Mouse (Mus musculus) lung, embryonic 16.5 days (tissue): ENCODE measurements around the gene Olfr1317. TPM values are rescaled to one million over a fixed set of nuclear protein-coding genes. Genes with fewer than 3 reads are reported as not detected.

Source experiments
- ATAC-seq: fragments of 200-750 bp; cut with Nextera tagmentation; 2 replicates; pipeline ENCODE4 v1.8.0; 2017; ENCODE audit warnings: low read depth, mild to moderate bottlenecking, moderate library complexity
- H3K27ac ChIP-seq: fragments of 300-500 bp; sonication (generic); 2 replicates; pipeline ENCODE4 v1.5.1; 2014; ENCODE audit warnings: mild to moderate bottlenecking, control low read depth, low read length
- H3K27me3 ChIP-seq: fragments of 300-500 bp; sonication (generic); 2 replicates; pipeline ENCODE4 v1.6.1; 2014; ENCODE audit warnings: low read depth, low read length, mixed read lengths; ENCODE audit not compliant: control insufficient read depth, insufficient read depth
- H3K36me3 ChIP-seq: fragments of 300-500 bp; sonication (generic); 2 replicates; pipeline ENCODE4 v1.6.1; 2014; ENCODE audit warnings: low read length; ENCODE audit not compliant: control insufficient read depth, insufficient read depth
- H3K4me1 ChIP-seq: fragments of 300-500 bp; sonication (generic); replicated peaks from 2 replicates; pipeline ENCODE4 v1.6.1; 2014; ENCODE audit warnings: low read length, mixed read lengths; ENCODE audit not compliant: control insufficient read depth, insufficient read depth
- H3K4me2 ChIP-seq: fragments of 300-500 bp; sonication (generic); 2 replicates; pipeline ENCODE4 v1.6.1; 2014; ENCODE audit warnings: low read depth, low read length, control low read depth
- H3K4me3 ChIP-seq: fragments of 300-500 bp; sonication (generic); 2 replicates; pipeline ENCODE4 v1.5.1; 2014; ENCODE audit warnings: mild to moderate bottlenecking, low read length, control low read depth
- H3K9ac ChIP-seq: fragments of 300-500 bp; sonication (generic); 2 replicates; pipeline ENCODE4 v1.6.1; 2014; ENCODE audit warnings: low read length, control low read depth
- H3K9me3 ChIP-seq: fragments of 300-500 bp; sonication (generic); 2 replicates; pipeline ENCODE4 v1.6.1; 2016; ENCODE audit warnings: low read length; ENCODE audit not compliant: control insufficient read depth
- WGBS: fragments of 180-500 bp; shearing (Covaris S2); extraction: QIAGEN DNeasy Blood & Tissue Kit; methylation state at CpG from one replicate; pipeline ENCODE4 v1.1.7; 2014; 5-methylcytosine and 5-hydroxymethylcytosine counted together
- polyA plus RNA-seq: library from polyadenylated mRNA; unstranded; fragments of >200 nt; fragmentation: Nextera tagmentation; extraction: Ambion mirVana; gene quantifications from 2 replicates; pipeline ENCODE4 v1.2.1, GENCODE M21; 2015

The Olfr1317 gene
- polyA plus RNA-seq = not detected in 2 replicates

- Histone ChIP-seq H3K4me2 (no peak within 1 kb of the TSS), H3K36me3 (no peaks in the 10 kb centered on the region), H3K4me3 (no peak within 1 kb of the TSS), H3K4me1 (no peaks in the 10 kb centered on the region), H3K9me3 (no peaks in the 10 kb centered on the region), H3K27me3 (no peaks in the 10 kb centered on the region), H3K9ac (no peak within 1 kb of the TSS), H3K27ac (no peak within 1 kb of the TSS)
- 54% methylated on average over 2 of the region's 2 CpGs for WGBS
- no peak for ATAC-seq
Observed at GRCm38 (mm10) chr2:112140029-112140428, at the start of gene Olfr1317. Olfr1317 (plus strand) TSS chr2:112140329.

DNA sequence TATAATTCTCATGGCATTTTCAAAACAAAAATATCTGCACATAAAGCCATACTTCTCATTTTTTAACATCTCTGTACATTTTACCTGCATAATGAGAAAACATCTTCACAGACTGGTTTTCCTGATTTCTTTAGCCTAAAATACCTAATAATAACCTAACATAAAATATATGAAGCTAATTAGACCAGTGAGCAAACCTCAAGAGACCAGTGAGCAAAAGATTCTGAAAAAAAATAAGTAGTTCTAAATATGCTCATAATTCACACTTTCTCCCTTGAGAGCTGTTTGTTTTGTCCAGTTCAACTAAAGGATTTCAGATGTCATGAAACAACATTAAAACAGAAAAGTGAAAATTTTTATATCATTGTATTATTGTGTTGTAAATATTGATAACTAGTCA, 43.4 kb upstream of the Olfr1317 start, which contains the start of gene Olfr1314:
Olfr1314 (minus strand) TSS at position 101 of the 400 bp plus-strand sequence.
- no peak within 1 kb of the TSS for H3K27ac ChIP-seq
- H3K36me3 ChIP-seq = no peaks in the 10 kb centered on the region
- H3K27me3 ChIP-seq = no peaks in the 10 kb centered on the region
- H3K4me1 ChIP-seq = no peaks in the 10 kb centered on the region
- H3K4me2 ChIP-seq = no peak within 1 kb of the TSS
- H3K4me3 ChIP-seq = no peak within 1 kb of the TSS
- no peak for ATAC-seq
- H3K9me3 ChIP-seq = no peaks in the 10 kb centered on the region
- no peak within 1 kb of the TSS for H3K9ac ChIP-seq

GRCm38 (mm10) chr2:112115340-112115739, 24.8 kb upstream of the Olfr1317 start, which contains the start of gene Olfr1315-ps1:
Olfr1315-ps1 (minus strand) TSS chr2:112115440.
- 66% methylated on average over 1 of the region's 1 CpGs for WGBS
- no peak for ATAC-seq
- H3K4me2 ChIP-seq = no peak within 1 kb of the TSS

GRCm38 (mm10) chr2:112134877-112135276, 5.3 kb upstream of the Olfr1317 start, which contains the start of gene Olfr1316:
Olfr1316 (minus strand) TSS chr2:112134977.
- no peak within 1 kb of the TSS for H3K9ac ChIP-seq
- ATAC-seq = no peak
- no peak within 1 kb of the TSS for H3K27ac ChIP-seq
- no peak within 1 kb of the TSS for H3K4me2 ChIP-seq
- H3K4me3 ChIP-seq = no peak within 1 kb of the TSS
- no peaks in the 10 kb centered on the region for H3K4me1 ChIP-seq
- WGBS = 81% methylated on average over 2 of the region's 2 CpGs
- H3K27me3 ChIP-seq = no peaks in the 10 kb centered on the region
- no peaks in the 10 kb centered on the region for H3K36me3 ChIP-seq
- no peaks in the 10 kb centered on the region for H3K9me3 ChIP-seq

More at GRCm38 (mm10) chr2:112115340-112115739, 24.8 kb upstream of the Olfr1317 start, which contains the start of gene Olfr1315-ps1:
- no peak within 1 kb of the TSS for H3K27ac ChIP-seq
- H3K9ac ChIP-seq = no peak within 1 kb of the TSS
- H3K4me1 ChIP-seq = no peaks in the 10 kb centered on the region
- no peaks in the 10 kb centered on the region for H3K36me3 ChIP-seq
- no peaks in the 10 kb centered on the region for H3K9me3 ChIP-seq
- H3K4me3 ChIP-seq = no peak within 1 kb of the TSS
- H3K27me3 ChIP-seq = no peaks in the 10 kb centered on the region

DNA sequence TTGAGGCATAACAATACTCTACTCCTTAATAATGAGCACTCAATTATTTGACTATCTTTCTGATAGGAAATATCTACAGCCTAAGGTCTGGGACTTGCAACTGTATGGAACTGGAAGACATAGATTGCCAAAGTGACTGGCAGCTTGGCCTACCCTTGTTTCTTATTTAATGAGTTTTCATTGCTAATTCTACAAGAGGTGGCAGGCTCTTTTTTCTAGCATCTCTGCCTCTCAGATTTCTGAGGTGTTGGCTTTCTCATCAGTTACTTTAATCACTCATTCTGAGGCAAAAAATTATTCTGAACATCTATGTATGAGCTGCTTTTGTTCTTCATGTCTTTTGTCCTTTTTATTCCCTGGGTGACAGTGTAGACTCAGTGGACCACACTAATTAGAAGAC, 13.8 kb downstream of the Olfr1317 start, which contains the start of gene Olfr1318:
Olfr1318 (plus strand) TSS at position 301 of the 400 bp plus-strand sequence.
- H3K4me1 ChIP-seq = no peaks in the 10 kb centered on the region
- no peaks in the 10 kb centered on the region for H3K27me3 ChIP-seq
- no peak within 1 kb of the TSS for H3K9ac ChIP-seq
- no peaks in the 10 kb centered on the region for H3K9me3 ChIP-seq
- ATAC-seq = no peak
- H3K4me2 ChIP-seq = no peak within 1 kb of the TSS
- no peak within 1 kb of the TSS for H3K4me3 ChIP-seq
- H3K27ac ChIP-seq = no peak within 1 kb of the TSS
- H3K36me3 ChIP-seq = no peaks in the 10 kb centered on the region

Other genes with a start within 250 kb of the Olfr1317 start
- not detected in 2 replicates for gene Olfr1306, start 224.1 kb upstream of the Olfr1317 start, polyA plus RNA-seq
- gene Olfr1307, start 190.9 kb upstream of the Olfr1317 start, polyA plus RNA-seq = not detected in 2 replicates
- gene Olfr1308, start 175.4 kb upstream of the Olfr1317 start, polyA plus RNA-seq = not detected in 2 replicates
- not detected in 2 replicates for gene Olfr1309, start 150.0 kb upstream of the Olfr1317 start, polyA plus RNA-seq
- gene Olfr1310, start 127.6 kb upstream of the Olfr1317 start, polyA plus RNA-seq = not detected in 2 replicates
- not detected in 2 replicates for gene Olfr1311, start 115.9 kb upstream of the Olfr1317 start, polyA plus RNA-seq
- not detected in 2 replicates for gene Olfr1312, start 90.1 kb upstream of the Olfr1317 start, polyA plus RNA-seq
- not detected in 2 replicates for gene Olfr1313, start 62.5 kb upstream of the Olfr1317 start, polyA plus RNA-seq
- not detected in 2 replicates for gene Olfr1314, start 43.5 kb upstream of the Olfr1317 start, polyA plus RNA-seq
- not detected in 2 replicates for gene Olfr1315-ps1, start 24.9 kb upstream of the Olfr1317 start, polyA plus RNA-seq
- not detected in 2 replicates for gene Olfr1316, start 5.4 kb upstream of the Olfr1317 start, polyA plus RNA-seq
- gene Olfr1318, start 13.9 kb downstream of the Olfr1317 start, polyA plus RNA-seq = not detected in 2 replicates
- 17.3 and 19.4 TPM in 2 replicates for gene Lpcat4, start 99.1 kb downstream of the Olfr1317 start, polyA plus RNA-seq
- not detected in 2 replicates for gene Nutm1, start 119.0 kb downstream of the Olfr1317 start, polyA plus RNA-seq
- gene Nop10, start 121.6 kb downstream of the Olfr1317 start, polyA plus RNA-seq = 174 and 177 TPM in 2 replicates
- 8.9 and 9.8 TPM in 2 replicates for gene Slc12a6, start 125.5 kb downstream of the Olfr1317 start, polyA plus RNA-seq
- not detected in 2 replicates for gene Gm21985, start 126.0 kb downstream of the Olfr1317 start, polyA plus RNA-seq
- gene Emc4, start 227.7 kb downstream of the Olfr1317 start, polyA plus RNA-seq = 109 and 113 TPM in 2 replicates
- gene Katnbl1, start 238.9 kb downstream of the Olfr1317 start, polyA plus RNA-seq = 39.0 and 45.8 TPM in 2 replicates